Mouse (Mus musculus) heart, postnatal 0 days (tissue): ENCODE measurements around the gene Golga3.

Source experiments
- CTCF ChIP-seq: IDR thresholded peaks from 2 replicates; pipeline ENCODE4 v1.5.1; 2016; ENCODE audit warnings: antibody characterized with exemption, control low read depth, low read depth
- EP300 ChIP-seq: IDR thresholded peaks from 2 replicates; pipeline ENCODE4 v1.6.1; 2016; ENCODE audit warnings: antibody characterized with exemption, low read depth

- no peak for TF ChIP-seq CTCF
- TF ChIP-seq EP300 = no peak
Observed at GRCm38 (mm10) chr5:110244091-110244490, 67.6 kb downstream of the Golga3 start.
